Mouse (Mus musculus): ENCODE measurements around the gene Gm5105.

Gene Gm5105

DNA sequence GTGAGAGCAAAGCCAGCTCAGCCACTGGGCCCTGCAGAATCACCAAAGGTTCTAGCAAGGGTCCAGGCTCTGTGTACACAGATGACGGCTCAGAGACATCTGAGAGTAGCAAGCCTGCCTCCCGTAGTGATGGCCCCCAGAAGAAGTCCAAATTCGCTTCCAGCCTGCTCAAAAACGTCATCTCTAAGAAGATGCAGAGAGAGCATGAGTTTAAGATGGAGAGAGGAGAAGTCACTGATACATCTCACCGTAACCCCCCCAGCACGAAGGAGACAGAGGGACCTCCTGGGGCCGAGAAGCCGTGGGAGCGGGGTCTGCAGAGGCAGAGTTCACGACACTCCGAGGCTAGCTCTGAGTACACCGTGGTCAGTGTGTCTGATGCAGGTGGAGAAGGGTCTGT is at the start of gene Gm5105:
TSS of gene Gm5105 (minus strand) at position 101 of the 400 bp plus-strand sequence.
- no peak for DNase-seq (ENCODE audit: low read depth)

- DNase-seq (ENCODE audit: low read depth) = peak; percentile 34
These were observed 49.7 kb upstream of the Gm5105 start for GRCm38 (mm10) chr3:138116871-138117270.

- DNase-seq (ENCODE audit: low read depth) = no peak
These were observed 46.9 kb upstream of the Gm5105 start for GRCm38 (mm10) chr3:138114106-138114505.

- no peak for DNase-seq (ENCODE audit: low read depth)
These were observed 44.0 kb upstream of the Gm5105 start for GRCm38 (mm10) chr3:138110910-138111782.

DNA sequence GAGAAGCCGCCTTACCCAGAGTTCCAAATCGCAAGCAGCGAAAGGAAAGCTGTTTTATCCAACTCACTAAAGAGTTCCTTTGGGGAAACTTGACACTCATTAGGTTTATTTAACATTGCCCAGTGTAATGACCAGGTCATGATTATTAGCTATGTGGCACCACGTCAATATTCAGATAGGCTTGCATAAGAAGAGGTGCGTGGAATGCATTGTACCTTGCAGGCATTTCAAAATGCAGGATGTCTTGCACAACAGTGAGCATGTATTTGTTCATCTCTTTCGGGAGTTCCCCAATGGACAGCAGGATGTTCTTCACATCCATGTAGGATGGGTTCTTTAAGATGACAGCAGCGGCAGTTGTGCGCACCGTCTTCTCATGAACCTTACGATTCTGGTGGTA is 39.7 kb upstream of the Gm5105 start:
- DNase-seq (ENCODE audit: low read depth) = no peak

DNA sequence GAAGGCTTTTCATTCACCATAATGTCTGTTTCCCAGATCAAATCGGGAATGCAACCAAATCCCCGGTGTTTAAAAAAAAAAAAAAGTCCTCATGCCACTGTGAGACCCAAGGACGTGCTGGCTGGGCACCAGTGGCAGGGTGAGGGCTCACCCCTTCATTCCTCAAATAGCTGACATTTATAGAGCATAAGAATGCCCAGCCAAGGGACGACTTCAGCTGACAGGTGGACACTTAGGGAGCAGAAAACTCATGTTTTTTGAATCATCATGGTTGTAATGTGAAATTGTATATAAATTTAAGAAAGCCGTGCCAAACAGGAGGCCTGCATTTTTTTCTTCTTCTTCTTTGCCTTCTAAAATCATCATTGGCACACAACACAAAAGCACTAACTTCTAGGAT is 37.9 kb upstream of the Gm5105 start:
- no peak for DNase-seq (ENCODE audit: low read depth)

DNA sequence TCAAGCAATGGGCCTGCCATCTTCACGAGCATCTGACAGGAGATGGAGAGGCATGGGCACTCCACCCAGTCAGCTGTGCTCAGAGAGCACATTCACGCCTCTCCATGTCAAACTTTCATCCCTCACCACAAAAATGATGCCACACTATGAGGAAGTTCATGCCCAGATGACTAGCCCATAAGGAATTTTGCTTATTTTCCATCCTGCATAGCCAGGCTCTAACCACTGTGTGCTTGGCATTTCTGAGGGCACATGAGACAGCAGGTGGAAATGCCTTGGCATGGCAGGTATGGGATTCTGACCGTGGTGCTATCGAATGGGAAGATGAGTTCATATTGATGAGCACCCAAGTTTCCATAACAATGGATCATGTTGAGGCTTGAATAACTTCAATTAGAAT is 36.5 kb upstream of the Gm5105 start:
- no peak for DNase-seq (ENCODE audit: low read depth)

GRCm38 (mm10) chr3:138101936-138102335 is 34.7 kb upstream of the Gm5105 start:
- no peak for DNase-seq (ENCODE audit: low read depth)

GRCm38 (mm10) chr3:138097718-138098117 is 30.5 kb upstream of the Gm5105 start:
- DNase-seq (ENCODE audit: low read depth) = no peak

GRCm38 (mm10) chr3:138096263-138097028 is 29.3 kb upstream of the Gm5105 start:
- DNase-seq (ENCODE audit: low read depth) = no peak

DNA sequence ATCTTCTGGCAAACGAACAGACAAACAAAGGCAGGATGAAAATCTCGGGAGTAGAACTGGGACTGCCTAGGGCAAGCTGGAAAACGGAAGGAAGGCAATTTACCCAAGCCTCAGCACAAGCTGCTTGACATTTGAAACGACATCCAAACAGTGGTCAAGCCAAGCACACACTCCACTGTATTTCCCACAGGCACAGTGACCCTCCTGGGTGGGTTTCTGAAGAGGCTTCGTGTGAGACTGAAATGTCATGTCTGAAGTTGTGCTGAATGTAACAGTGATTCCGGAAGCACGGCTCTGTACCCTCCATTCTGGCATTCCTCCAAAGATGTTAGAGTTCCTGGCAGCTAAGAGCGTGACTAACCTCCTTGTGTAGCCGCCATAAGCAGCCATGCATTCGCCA is 28.5 kb upstream of the Gm5105 start:
- peak; percentile 59 for DNase-seq (ENCODE audit: low read depth)

- DNase-seq (ENCODE audit: low read depth) = peak; percentile 82
These were observed 28.1 kb upstream of the Gm5105 start for GRCm38 (mm10) chr3:138095301-138095700.

DNA sequence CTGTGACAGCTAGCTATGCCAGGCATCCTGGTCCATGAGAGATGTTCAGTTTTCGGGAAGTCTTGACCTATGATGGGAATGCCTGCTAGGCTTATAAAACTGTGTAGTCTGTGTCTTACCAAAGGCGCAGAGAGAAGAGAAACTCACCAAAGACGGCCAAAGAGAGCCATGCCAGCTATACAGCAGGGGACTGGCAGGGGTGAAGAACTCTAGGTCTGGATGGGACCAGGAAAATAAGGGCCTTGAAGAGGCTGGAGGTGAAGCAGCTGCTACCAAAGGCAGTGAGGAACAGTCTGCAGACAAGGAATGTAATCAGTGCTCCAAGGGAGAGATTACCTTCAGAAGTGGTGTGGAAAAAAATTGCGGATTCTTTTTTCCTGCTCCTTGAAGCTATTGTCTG is 16.7 kb upstream of the Gm5105 start:
- DNase-seq (ENCODE audit: low read depth) = no peak

- no peak for DNase-seq (ENCODE audit: low read depth)
These were observed 16.0 kb upstream of the Gm5105 start for GRCm38 (mm10) chr3:138083073-138083637.

DNA sequence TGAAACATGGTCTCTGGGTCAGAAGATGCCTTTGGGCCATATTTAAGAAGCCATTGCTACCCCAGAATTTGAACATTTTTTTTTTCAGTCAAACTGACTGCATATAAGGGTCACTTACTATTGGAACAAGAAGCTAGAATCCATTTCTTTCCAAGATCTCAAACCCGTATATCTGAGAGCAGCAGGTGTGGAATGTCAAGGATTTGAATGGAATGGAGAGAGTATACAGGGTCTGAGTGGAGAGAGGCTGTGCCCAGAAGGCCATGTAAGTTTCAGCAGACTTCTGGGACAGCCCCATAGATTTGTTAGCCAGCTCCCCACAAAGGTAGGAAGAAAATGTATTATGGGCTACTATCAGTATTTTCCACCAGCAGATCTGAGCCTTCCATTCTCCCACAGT is 11.5 kb upstream of the Gm5105 start:
- DNase-seq (ENCODE audit: low read depth) = no peak

DNA sequence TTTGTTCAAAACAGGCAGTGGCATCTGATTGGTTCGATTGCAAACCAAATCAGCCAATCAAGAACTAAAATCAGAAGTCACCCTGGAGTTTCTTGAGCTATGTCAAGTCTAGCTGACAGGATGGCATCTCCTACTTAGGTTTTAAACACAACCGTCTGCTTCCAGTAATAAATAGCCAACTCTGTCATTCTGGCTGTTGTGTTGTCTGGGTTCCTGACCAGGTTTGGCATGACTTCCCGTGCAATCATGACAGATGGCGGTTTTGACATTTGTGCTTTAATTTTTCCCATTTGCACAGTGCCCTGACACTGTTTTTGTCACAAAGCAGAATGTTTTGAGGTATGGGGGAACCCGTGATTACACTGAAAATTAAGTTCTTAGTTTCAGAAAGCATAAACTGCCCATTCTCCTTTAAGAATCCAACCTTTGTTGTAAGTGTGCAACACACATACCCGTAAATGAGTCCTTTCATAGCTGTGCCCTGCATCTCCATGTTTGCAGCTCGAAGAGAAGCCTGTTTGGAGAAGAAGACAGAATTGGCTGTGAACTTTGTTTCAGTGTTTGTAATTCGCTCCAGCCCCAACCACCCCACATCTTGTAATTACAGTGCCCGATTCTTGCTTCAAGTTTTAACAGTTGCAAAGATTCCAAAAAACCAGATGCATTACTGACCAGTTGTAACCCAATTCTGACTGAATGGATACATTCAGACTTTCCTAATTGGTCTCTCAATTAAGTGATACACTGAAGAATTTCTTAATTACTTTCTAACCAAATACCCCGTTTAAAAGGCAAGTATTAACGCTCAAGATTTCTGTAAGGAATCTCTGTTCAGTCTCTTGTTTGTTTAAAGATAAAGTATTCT is 10.5 kb upstream of the Gm5105 start:
- no peak for DNase-seq (ENCODE audit: low read depth)

DNA sequence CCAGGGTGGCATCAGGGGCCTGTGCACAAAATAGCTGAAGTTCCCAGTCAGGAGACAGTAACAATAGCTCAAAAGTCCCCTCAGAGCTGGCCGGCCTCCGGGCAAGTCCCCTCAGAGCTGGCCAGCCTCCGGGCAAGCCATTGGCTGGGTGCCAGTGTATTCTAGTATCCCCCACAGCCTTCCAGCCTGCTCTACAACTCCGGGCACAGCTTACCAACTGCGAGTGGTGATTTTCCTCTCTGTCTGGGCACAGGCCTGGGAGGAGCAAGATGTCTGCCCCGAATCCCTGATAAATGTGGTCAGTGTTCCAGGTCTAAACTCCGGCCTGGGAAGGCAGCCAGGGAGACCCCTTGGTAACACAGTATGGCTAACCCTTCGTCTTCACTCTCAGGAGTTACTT is 8.0 kb upstream of the Gm5105 start:
- no peak for DNase-seq (ENCODE audit: low read depth)

GRCm38 (mm10) chr3:138074214-138074613 is 7.0 kb upstream of the Gm5105 start:
- no peak for DNase-seq (ENCODE audit: low read depth)

GRCm38 (mm10) chr3:138071476-138072073 is 4.4 kb upstream of the Gm5105 start:
- DNase-seq (ENCODE audit: low read depth) = no peak

- DNase-seq (ENCODE audit: low read depth) = no peak
These were observed 3.8 kb upstream of the Gm5105 start for GRCm38 (mm10) chr3:138071004-138071403.

GRCm38 (mm10) chr3:138069756-138070511 is 2.7 kb upstream of the Gm5105 start:
- no peak for DNase-seq (ENCODE audit: low read depth)

All from NIH3T3 (cell line).